Mouse (Mus musculus) hindbrain, postnatal 0 days (tissue): ENCODE results near the gene Fam13a. TPM values are rescaled to one million over a fixed set of nuclear protein-coding genes. Genes with fewer than 3 reads are reported as not detected.

Experiments used
- ATAC-seq: fragments of 200-750 bp; cut with Nextera tagmentation; 2 replicates; pipeline ENCODE4 v1.8.0; 2017; ENCODE audit warnings: mild to moderate bottlenecking, moderate TSS enrichment, moderate library complexity
- DNase-seq: peaks from one replicate; pipeline ENCODE4 v3.0.0-alpha.2; 2015; ENCODE audit warnings: low spot score
- H3K27ac ChIP-seq: fragments of 300-500 bp; sonication (generic); 2 replicates; pipeline ENCODE4 v1.5.1; 2014; ENCODE audit warnings: mild to moderate bottlenecking
- H3K27me3 ChIP-seq: fragments of 300-500 bp; sonication (generic); 2 replicates; pipeline ENCODE4 v1.6.1; 2014; ENCODE audit warnings: low read length, mixed read lengths; ENCODE audit not compliant: insufficient read depth
- H3K36me3 ChIP-seq: fragments of 300-500 bp; sonication (generic); 2 replicates; pipeline ENCODE4 v1.6.1; 2014; ENCODE audit warnings: low read length, mixed read lengths; ENCODE audit not compliant: insufficient read depth
- H3K4me1 ChIP-seq: fragments of 300-500 bp; sonication (generic); 2 replicates; pipeline ENCODE4 v1.6.1; 2014; ENCODE audit warnings: antibody characterized with exemption, low read length, mixed read lengths; ENCODE audit not compliant: insufficient read depth
- H3K4me2 ChIP-seq: fragments of 300-500 bp; sonication (generic); 2 replicates; pipeline ENCODE4 v1.6.1; 2014; ENCODE audit warnings: low read depth, mild to moderate bottlenecking, low read length, moderate library complexity, mixed read lengths
- H3K4me3 ChIP-seq: fragments of 300-500 bp; sonication (generic); 2 replicates; pipeline ENCODE4 v1.5.1; 2014; ENCODE audit warnings: low read length
- H3K9ac ChIP-seq: fragments of 300-500 bp; sonication (generic); replicated peaks from 2 replicates; pipeline ENCODE4 v1.6.1; 2014; ENCODE audit warnings: mild to moderate bottlenecking, low read length, moderate library complexity, mixed read lengths
- H3K9me3 ChIP-seq: fragments of 300-500 bp; sonication (generic); 2 replicates; pipeline ENCODE4 v1.6.1; 2016; ENCODE audit warnings: low read length, mixed read lengths
- CTCF ChIP-seq: IDR thresholded peaks from 2 replicates; pipeline ENCODE4 v1.5.1; 2016; ENCODE audit warnings: antibody characterized with exemption, control low read depth, low read depth
- WGBS: fragments of 180-500 bp; shearing (Covaris S2); extraction: QIAGEN DNeasy Blood & Tissue Kit; methylation state at CpG from one replicate; pipeline ENCODE4 v1.1.7; 2014; 5-methylcytosine and 5-hydroxymethylcytosine counted together
- polyA plus RNA-seq: library from polyadenylated mRNA; unstranded; fragments of >200 nt; fragmentation: Nextera tagmentation; extraction: Ambion mirVana; gene quantifications from 2 replicates; pipeline ENCODE4 v1.2.1, GENCODE M21; 2015
- total RNA-seq: library from RNA; depleted of rRNA; stranded (reverse); fragments of >200 nt; gene quantifications from 2 replicates; pipeline ENCODE4 v1.2.3, GENCODE M21; 2014

Fam13a gene
- total and polyA plus RNA-seq, 2 experiments from 2014 or later = 5.1 to 14.3 TPM

DNA sequence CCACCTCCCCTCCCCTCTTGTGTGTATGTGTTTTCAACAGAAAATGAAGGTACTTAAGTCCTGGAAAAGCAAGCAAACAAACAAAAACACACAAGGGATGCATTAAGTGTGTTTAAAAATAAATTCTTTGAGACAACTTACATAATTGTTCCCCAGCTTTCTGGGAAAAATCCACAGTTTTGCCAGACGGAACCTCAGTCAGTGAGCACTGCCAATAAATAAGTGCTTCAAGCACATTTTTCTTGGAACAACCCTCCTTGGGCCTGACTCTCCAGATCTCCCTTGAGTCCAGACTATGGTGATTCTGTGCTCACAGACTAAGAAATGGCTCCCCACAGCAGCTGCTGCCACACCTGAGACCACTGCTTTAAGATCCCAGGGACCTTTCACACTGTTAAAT, 15.4 kb upstream of the Fam13a start:
- Histone ChIP-seq H3K4me3 (no peak overlapping the region), H3K27me3 (no peaks in the 10 kb centered on the region), H3K9me3 (no peaks in the 10 kb centered on the region), H3K4me2 (no peak overlapping the region), H3K9ac (no peak overlapping the region), H3K27ac (no peak overlapping the region), H3K36me3 (no peaks in the 10 kb centered on the region), H3K4me1 (no peaks in the 10 kb centered on the region)
- TF ChIP-seq CTCF = no peak
- DNase-seq = peak; percentile 10
- ATAC-seq = no peak
- 54% methylated on average over 1 of the region's 1 CpGs for WGBS

DNA sequence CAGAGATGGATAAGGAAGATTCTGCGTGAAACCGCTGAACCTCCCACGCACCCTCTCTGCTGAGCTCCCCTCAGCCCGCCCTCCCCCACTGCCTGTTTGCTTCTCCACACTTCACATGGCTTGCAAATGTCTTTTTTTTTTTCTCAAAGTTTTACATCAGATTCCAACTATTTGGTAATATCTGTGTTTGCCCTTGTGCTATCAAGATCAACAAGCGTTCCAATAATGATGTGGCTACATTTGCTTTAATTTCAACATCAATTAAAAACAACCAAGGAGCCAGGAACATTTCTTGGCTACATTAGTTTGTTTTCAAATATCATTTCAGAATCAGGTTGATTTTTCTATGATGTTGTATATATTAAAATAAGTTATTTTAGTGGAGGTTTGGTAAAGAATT, 8.4 kb upstream of the Fam13a start:
- Histone ChIP-seq H3K4me2 (no peak overlapping the region), H3K27ac (no peak overlapping the region), H3K4me1 (no peaks in the 10 kb centered on the region), H3K4me3 (no peak overlapping the region), H3K36me3 (no peaks in the 10 kb centered on the region), H3K9ac (no peak overlapping the region), H3K27me3 (no peaks in the 10 kb centered on the region), H3K9me3 (no peaks in the 10 kb centered on the region)
- no peak for ATAC-seq
- DNase-seq = no peak
- no peak for TF ChIP-seq CTCF
- WGBS = 86% methylated on average over 5 of the region's 5 CpGs

DNA sequence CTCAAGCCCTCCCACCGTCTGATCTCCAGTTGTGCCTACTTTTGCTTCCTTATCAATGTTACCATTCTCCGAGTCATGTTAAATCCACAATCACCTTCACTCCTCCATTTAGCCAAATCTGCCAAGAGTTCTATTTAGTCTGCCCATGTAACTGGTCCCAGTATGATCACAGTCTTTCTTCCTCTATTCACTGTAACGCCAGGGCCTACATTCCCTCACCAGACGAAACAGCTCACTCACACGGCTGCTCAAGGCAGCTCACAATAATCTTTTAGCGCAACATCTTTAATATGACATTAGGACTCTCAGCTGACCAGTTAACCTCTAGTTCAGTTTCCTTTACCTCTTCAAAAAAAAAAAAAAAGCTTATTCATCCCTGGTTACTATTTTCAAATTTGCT, 7.2 kb upstream of the Fam13a start:
- TF ChIP-seq CTCF = no peak
- H3K36me3 ChIP-seq = no peaks in the 10 kb centered on the region

DNA sequence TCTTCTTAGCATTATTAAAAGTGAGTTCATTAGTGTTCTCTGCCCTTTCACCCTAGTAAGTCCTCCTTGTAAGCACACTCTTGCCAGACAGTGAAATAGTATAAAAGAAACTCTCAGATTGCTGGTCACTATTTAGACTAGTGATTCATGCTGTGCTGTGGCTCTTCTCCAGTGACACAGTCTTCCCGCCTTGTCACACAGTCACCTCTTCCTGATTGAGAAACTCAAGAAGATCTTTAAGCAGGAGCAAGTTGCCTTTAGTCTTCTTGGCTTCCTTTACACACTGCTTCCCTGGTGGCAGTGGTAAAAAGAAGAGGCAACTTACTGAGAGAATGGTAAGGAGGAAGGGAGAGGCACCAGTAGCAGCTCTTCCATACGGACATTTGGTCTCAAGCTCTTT, 6.3 kb upstream of the Fam13a start:
- no peaks in the 10 kb centered on the region for H3K27me3 ChIP-seq
- H3K36me3 ChIP-seq = no peaks in the 10 kb centered on the region
- WGBS = 88% methylated on average over 2 of the region's 2 CpGs
- no peak for ATAC-seq
- H3K27ac ChIP-seq = no peak overlapping the region
- no peaks in the 10 kb centered on the region for H3K4me1 ChIP-seq
- no peaks in the 10 kb centered on the region for H3K9me3 ChIP-seq
- TF ChIP-seq CTCF = no peak
- no peak overlapping the region for H3K4me2 ChIP-seq
- H3K9ac ChIP-seq = no peak overlapping the region
- DNase-seq = no peak
- H3K4me3 ChIP-seq = no peak overlapping the region

More for the DNA sequence above, 7.2 kb upstream of the Fam13a start:
- H3K27ac ChIP-seq = no peak overlapping the region
- ATAC-seq = no peak
- WGBS = 91% methylated on average over 6 of the region's 6 CpGs
- H3K27me3 ChIP-seq = no peaks in the 10 kb centered on the region
- DNase-seq = no peak
- no peaks in the 10 kb centered on the region for H3K9me3 ChIP-seq
- H3K9ac ChIP-seq = no peak overlapping the region
- no peak overlapping the region for H3K4me2 ChIP-seq
- no peak overlapping the region for H3K4me3 ChIP-seq
- H3K4me1 ChIP-seq = no peaks in the 10 kb centered on the region

DNA sequence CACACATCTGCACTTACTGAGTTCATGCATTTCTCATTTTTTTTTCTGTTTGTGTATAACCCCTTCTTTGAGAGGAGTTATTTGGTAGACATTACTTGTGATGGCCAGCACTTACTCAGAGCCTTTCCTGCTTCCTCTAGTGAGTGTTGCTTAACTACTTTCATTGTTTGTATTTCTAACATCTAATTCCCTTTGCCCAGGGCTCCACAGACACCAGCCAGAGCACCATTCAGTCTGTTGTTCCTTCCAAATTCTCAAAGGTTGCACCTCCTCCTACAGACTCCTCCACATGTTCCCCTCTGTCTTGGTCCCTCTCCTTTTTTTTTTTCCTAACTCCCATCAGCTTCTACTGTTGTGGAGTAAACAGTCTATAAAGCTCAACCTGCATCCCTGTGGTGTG, 5.7 kb upstream of the Fam13a start:
- TF ChIP-seq CTCF = no peak
- Histone ChIP-seq H3K36me3 (no peaks in the 10 kb centered on the region), H3K4me3 (no peak overlapping the region), H3K27ac (no peak overlapping the region), H3K9me3 (no peaks in the 10 kb centered on the region), H3K4me1 (no peaks in the 10 kb centered on the region), H3K27me3 (no peaks in the 10 kb centered on the region), H3K9ac (no peak overlapping the region), H3K4me2 (no peak overlapping the region)
- no peak for DNase-seq
- ATAC-seq = no peak

DNA sequence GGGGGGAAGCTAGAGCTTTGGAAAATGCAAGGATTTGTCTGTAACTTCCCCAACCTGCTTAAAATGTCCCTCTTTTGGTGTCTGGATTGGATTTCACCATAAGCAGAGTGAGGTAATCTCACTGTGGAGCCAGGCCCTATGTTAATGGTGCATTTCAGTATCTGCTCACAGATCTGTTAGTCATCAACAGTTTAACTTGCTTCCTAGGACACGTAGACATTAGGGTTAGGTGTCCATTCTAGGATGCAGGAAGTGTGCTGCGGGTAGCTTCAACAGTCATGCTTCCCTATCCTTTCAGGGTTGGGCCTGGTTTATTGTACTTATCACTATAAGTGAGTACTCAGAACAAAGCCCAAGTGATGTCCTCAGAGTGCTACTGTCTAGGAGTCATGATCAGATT, 4.5 kb upstream of the Fam13a start:
- Histone ChIP-seq H3K27me3 (no peaks in the 10 kb centered on the region), H3K4me3 (no peak overlapping the region), H3K36me3 (no peaks in the 10 kb centered on the region), H3K9ac (no peak overlapping the region), H3K27ac (no peak overlapping the region), H3K4me1 (no peaks in the 10 kb centered on the region), H3K4me2 (no peak overlapping the region), H3K9me3 (no peaks in the 10 kb centered on the region)
- DNase-seq (no peak), ATAC-seq (no peak)
- WGBS = 95% methylated on average over 2 of the region's 2 CpGs
- no peak for TF ChIP-seq CTCF

DNA sequence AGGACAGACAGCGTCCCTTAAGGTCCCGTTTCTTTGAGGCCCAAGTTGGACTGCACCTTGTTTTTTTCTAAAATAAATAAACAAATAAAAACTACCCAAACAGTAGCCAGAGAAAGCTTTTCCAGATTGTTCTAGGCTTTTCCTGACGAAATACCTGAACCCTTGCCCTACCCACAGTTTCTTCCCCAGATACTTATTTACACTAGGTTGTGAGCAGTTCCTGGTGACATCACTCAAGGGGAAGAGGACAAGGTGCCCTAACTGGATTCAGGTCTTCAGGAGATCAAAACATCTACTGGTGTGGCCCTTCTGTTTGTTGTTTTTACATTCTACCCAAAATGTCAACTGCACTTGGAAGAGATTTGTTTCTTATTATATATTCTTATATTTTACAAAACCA, 457 bp upstream of the Fam13a start:
- Histone ChIP-seq H3K9ac (peak overlapping the region; percentile 62), H3K27me3 (no peaks in the 10 kb centered on the region), H3K4me3 (peak overlapping the region; percentile 60), H3K36me3 (no peaks in the 10 kb centered on the region), H3K27ac (peak overlapping the region; percentile 83; the same call in 1 of the 2 replicates), H3K4me1 (peaks cover 7% of the 10 kb centered on the region), H3K4me2 (peak overlapping the region; percentile 66), H3K9me3 (no peaks in the 10 kb centered on the region)
- WGBS = 27% methylated on average over 3 of the region's 3 CpGs
- no peak for TF ChIP-seq CTCF
- 0 out of 2 replicates have a peak, but pooled peaks have one; percentile 6 for ATAC-seq
- no peak for DNase-seq
